ENCODE assay signal across 15 mouse cellular contexts in genomic region chr13:104063061-104063460, GRCm38 (mm10). TPM values are rescaled to one million over a fixed set of nuclear protein-coding genes. Genes with fewer than 3 reads are reported as not detected.
DNase-seq lines count a peak whose midpoint lies in the region; ATAC-seq lines count a peak whose summit lies in the region.
"Had no signal": no experiment of that assay in that cellular context is flagged by ENCODE, and none has a peak within 500 bp of the region (broad histone marks: within the 10 kb centered on the region; RNA-seq: fewer than 3 reads in every experiment).

No protein-coding gene starts in this region.

- H3K27ac ChIP-seq in embryonic facial prominence, embryonic 11.5 days (replicated peaks; ENCODE audit: low read depth, low read length), result no peak overlapping the region
- H3K27ac ChIP-seq in limb, embryonic 12.5 days, result peak overlapping the region; percentile 69
- H3K27ac ChIP-seq: embryonic facial prominence, embryonic 13.5 days; hindbrain, embryonic 12.5 days; neural tube, embryonic 12.5 days; stomach, postnatal 0 days had no signal

- peak; percentile 70 for DNase-seq in cerebellum, adult 11-12 months
- DNase-seq in cerebellum, adult 8-10 months, result peak; percentile 63
- peak; percentile 50 for DNase-seq in embryonic facial prominence, embryonic 11.5 days (ENCODE audit: low spot score)
- no peak for DNase-seq in gastrocnemius, adult 8-10 months (ENCODE audit: low spot score in 2 of 2)
- no peak for DNase-seq in layer of hippocampus, postnatal 14 days (ENCODE audit: low spot score in 2 of 2)
- no peak for DNase-seq in left cerebral cortex, postnatal 10 days (ENCODE audit: extremely low spot score in 1 of 2, low spot score in 2 of 2)
- DNase-seq: gastrocnemius, postnatal 14 days; lung, adult 2 months; lung, postnatal 36 days had no signal

- H3K9me3 ChIP-seq in embryonic facial prominence, embryonic 11.5 days (replicated peaks; ENCODE audit: control insufficient read depth, low read length), result no peaks in the 10 kb centered on the region
- no peaks in the 10 kb centered on the region for H3K9me3 ChIP-seq in limb, embryonic 12.5 days
- H3K9me3 ChIP-seq: embryonic facial prominence, embryonic 13.5 days; hindbrain, embryonic 12.5 days; neural tube, embryonic 12.5 days had no signal

- intact Hi-C loops in left cerebral cortex, postnatal 10 days (cut with DNase I), result no loop called here

- no peak; the same call in 1 of the 2 replicates for ATAC-seq in embryonic facial prominence, embryonic 11.5 days (replicated peaks; ENCODE audit: insufficient number of reproducible peaks, low FRiP score, low TSS enrichment, low read depth)
- peak; percentile 60; the same call in 1 of the 2 replicates for ATAC-seq in limb, embryonic 12.5 days (ENCODE audit: insufficient number of reproducible peaks, insufficient read depth, low FRiP score, low TSS enrichment, low read depth)
- ATAC-seq: forebrain, embryonic 14.5 days had no signal

- H3K4me3 ChIP-seq in embryonic facial prominence, embryonic 11.5 days (ENCODE audit: low read depth, low read length), result no peak overlapping the region
- no peak overlapping the region for H3K4me3 ChIP-seq in limb, embryonic 12.5 days (replicated peaks)
- H3K4me3 ChIP-seq: embryonic facial prominence, embryonic 13.5 days; hindbrain, embryonic 12.5 days; neural tube, embryonic 12.5 days had no signal

- H3K4me2 ChIP-seq in embryonic facial prominence, embryonic 11.5 days (ENCODE audit: low read depth, low read length), result no peak overlapping the region
- H3K4me2 ChIP-seq in limb, embryonic 12.5 days, result no peak overlapping the region
- H3K4me2 ChIP-seq: embryonic facial prominence, embryonic 13.5 days; hindbrain, embryonic 12.5 days; neural tube, embryonic 12.5 days had no signal

- no peaks in the 10 kb centered on the region for H3K36me3 ChIP-seq in embryonic facial prominence, embryonic 11.5 days (replicated peaks; ENCODE audit: control insufficient read depth, insufficient read depth, low read depth, low read length)
- 0 out of 2 replicates have a peak, but pooled peaks cover 5% of the 10 kb centered on the region for H3K36me3 ChIP-seq in limb, embryonic 12.5 days
- H3K36me3 ChIP-seq: neural tube, embryonic 12.5 days had no signal

- no peak overlapping the region for H3K9ac ChIP-seq in embryonic facial prominence, embryonic 11.5 days (replicated peaks; ENCODE audit: low read length)
- no peak overlapping the region for H3K9ac ChIP-seq in limb, embryonic 12.5 days (replicated peaks)
- H3K9ac ChIP-seq: embryonic facial prominence, embryonic 13.5 days; hindbrain, embryonic 12.5 days; neural tube, embryonic 12.5 days had no signal

- H3K27me3 ChIP-seq in embryonic facial prominence, embryonic 11.5 days (ENCODE audit: control insufficient read depth, insufficient read depth, low read length), result no peaks in the 10 kb centered on the region
- no peaks in the 10 kb centered on the region for H3K27me3 ChIP-seq in limb, embryonic 12.5 days
- H3K27me3 ChIP-seq: embryonic facial prominence, embryonic 13.5 days; hindbrain, embryonic 12.5 days; neural tube, embryonic 12.5 days had no signal

- H3K4me1 ChIP-seq in embryonic facial prominence, embryonic 11.5 days (ENCODE audit: control insufficient read depth, insufficient read depth, low read length), result no peaks in the 10 kb centered on the region
- peaks cover 23% of the 10 kb centered on the region for H3K4me1 ChIP-seq in limb, embryonic 12.5 days (replicated peaks)
- H3K4me1 ChIP-seq: hindbrain, embryonic 12.5 days; neural tube, embryonic 12.5 days had no signal

- 48% methylated on average over 9 of the region's 9 CpGs for WGBS in embryonic facial prominence, embryonic 11.5 days
- WGBS in limb, embryonic 12.5 days, result 19% methylated on average over 9 of the region's 9 CpGs

RNA-seq across cellular contexts. Expression of gene Nln, which starts 46.4 kb away (rescaled TPM):
- polyA plus RNA-seq in embryonic facial prominence, embryonic 11.5 days (2014; fragmentation: Nextera tagmentation; extraction: Ambion mirVana), result 24.3 and 25.2 TPM in 2 replicates
- polyA plus RNA-seq in limb, embryonic 12.5 days (2016; fragmentation: Nextera tagmentation; extraction: Ambion mirVana), result 17.2 and 17.6 TPM in 2 replicates
- 1 to 10 TPM; 4.6 to 5.9 (median 5.1) TPM for total RNA-seq in gastrocnemius, adult 8-10 months (2022)
- 10 to 100 TPM; 31.7 to 33.0 TPM for total RNA-seq in layer of hippocampus, postnatal 14 days (2021)
- 10 to 100 TPM; 43.7 to 46.3 TPM for total RNA-seq in left cerebral cortex, postnatal 10 days (2021)

RNA-seq across cellular contexts. Expression of gene Sgtb, which starts 46.5 kb away (rescaled TPM):
- polyA plus RNA-seq in embryonic facial prominence, embryonic 11.5 days (2014; fragmentation: Nextera tagmentation; extraction: Ambion mirVana), result 13.5 and 13.8 TPM in 2 replicates
- polyA plus RNA-seq in limb, embryonic 12.5 days (2016; fragmentation: Nextera tagmentation; extraction: Ambion mirVana), result 7.4 and 9.4 TPM in 2 replicates
- under 1 TPM; 0.10 to 0.83 (median 0.61) TPM for total RNA-seq in gastrocnemius, adult 8-10 months (2022)
- 10 to 100 TPM; 68.5 to 69.4 TPM for total RNA-seq in layer of hippocampus, postnatal 14 days (2021)
- 10 to 100 TPM; 70.6 to 71.7 TPM for total RNA-seq in left cerebral cortex, postnatal 10 days (2021)

Comparison
In these comparisons a context has a peak if more than half of its experiments do, and no peak if none do; other contexts are left out.
1. DNase-seq: peak in cerebellum, adult 11-12 months (single experiment), cerebellum, adult 8-10 months (single experiment) and embryonic facial prominence, embryonic 11.5 days (single experiment); none in gastrocnemius, adult 8-10 months (0 of 2), layer of hippocampus, postnatal 14 days (0 of 2) and left cerebral cortex, postnatal 10 days (0 of 2).
2. RNA of gene Nln, which starts 46.4 kb away (total RNA-seq): 43.7 to 46.3 TPM in left cerebral cortex, postnatal 10 days and 31.7 to 33.0 TPM in layer of hippocampus, postnatal 14 days; 4.6 to 5.9 TPM in gastrocnemius, adult 8-10 months; every median in the first group is over 4 times any median in the second.
3. RNA of gene Sgtb, which starts 46.5 kb away (total RNA-seq): 70.6 to 71.7 TPM in left cerebral cortex, postnatal 10 days and 68.5 to 69.4 TPM in layer of hippocampus, postnatal 14 days; 0.10 to 0.83 TPM in gastrocnemius, adult 8-10 months; every median in the first group is over 10 times any median in the second.